Mouse (Mus musculus): Measurements from ENCODE around the gene Kctd17. TPM values are rescaled to one million over a fixed set of nuclear protein-coding genes. Genes with fewer than 3 reads are reported as not detected.

Gene Kctd17
- total RNA-seq, 2 experiments from 2014 or later, result 244 to 255 TPM

- DNase-seq (ENCODE audit: low spot score in 2 of 2), result no peak
These were observed 18.8 kb downstream of the Kctd17 start for GRCm38 (mm10) chr15:78447121-78447520.

DNA sequence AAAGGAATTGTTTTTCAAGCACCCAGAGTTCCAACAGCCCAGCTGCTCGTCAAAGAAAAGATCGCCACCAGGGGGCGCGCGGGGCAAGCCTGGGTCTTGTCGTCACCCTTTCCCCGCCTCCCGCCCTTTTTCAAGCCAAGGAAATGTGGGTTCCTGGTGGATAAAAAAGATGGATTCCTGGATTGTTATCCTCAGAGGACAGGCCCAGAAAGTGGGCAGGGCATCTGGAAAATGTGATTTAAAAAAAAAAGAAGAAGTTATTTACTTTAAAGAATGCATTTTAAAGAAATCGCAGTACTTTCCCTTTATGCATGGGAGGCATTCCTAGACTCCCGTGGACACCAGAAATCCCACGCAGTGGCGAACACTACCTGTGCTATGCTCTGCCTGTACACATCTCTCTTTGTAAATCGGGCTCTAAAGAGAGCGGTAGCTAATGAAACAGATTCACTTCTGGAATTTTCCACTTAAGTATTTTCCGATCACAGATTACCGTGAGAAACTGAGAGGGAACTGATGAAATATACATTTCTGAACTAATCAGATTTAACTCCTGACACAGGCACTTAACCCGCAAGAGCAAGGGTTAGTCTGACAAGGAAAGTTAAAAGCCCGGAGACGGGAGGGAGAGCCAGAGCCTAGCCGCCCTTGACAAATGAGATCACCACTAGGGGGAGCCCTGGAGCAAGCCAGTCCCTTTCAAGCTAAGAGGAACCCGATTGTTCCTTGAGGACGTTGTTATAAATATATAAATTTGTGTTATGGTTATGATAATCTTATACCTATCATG lies 19.6 kb downstream of the Kctd17 start:
- peak; percentile 83 to 97 for DNase-seq (ENCODE audit: low spot score in 2 of 2)

- no peak for DNase-seq (ENCODE audit: low spot score in 2 of 2)
These were observed 20.8 kb downstream of the Kctd17 start for GRCm38 (mm10) chr15:78449131-78449530.

DNA sequence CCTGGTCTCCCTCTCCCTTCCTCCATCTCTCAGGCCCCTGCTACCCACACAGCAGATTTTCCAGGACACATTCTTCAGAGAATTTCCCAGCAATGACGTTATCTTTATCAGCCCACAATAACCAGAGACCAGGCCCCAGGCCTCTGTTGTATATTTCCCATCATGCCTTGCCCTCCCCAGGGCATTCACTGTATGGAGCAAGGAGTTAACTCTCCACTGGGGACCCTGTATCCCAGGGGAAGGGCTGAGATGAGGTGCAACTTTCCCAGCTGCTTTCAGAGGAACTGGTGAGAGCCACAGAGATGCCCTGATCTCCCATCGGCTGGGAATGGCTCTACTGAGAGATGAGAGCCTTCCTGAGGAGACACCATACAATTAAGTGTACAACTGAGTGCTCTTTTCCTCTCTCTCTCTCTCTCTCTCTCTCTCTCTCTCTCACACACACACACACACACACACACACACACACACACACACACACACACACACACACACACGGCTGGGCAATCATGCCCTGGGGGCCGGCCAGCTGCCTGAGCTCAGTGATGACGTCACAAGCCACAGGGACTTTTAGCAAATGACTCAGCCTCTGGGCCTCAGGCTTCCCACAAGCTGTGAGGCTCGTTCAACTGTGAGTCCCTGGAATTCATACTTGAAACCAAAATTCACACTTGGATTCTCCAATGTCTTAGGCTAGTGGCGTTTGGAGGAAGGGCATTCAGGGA lies 21.5 kb downstream of the Kctd17 start:
- peak in 1 of 2 experiments; percentile 52 for DNase-seq (ENCODE audit: low spot score in 2 of 2)

GRCm38 (mm10) chr15:78450419-78450768 lies 22.0 kb downstream of the Kctd17 start:
- no peak for DNase-seq (ENCODE audit: low spot score in 2 of 2)

DNA sequence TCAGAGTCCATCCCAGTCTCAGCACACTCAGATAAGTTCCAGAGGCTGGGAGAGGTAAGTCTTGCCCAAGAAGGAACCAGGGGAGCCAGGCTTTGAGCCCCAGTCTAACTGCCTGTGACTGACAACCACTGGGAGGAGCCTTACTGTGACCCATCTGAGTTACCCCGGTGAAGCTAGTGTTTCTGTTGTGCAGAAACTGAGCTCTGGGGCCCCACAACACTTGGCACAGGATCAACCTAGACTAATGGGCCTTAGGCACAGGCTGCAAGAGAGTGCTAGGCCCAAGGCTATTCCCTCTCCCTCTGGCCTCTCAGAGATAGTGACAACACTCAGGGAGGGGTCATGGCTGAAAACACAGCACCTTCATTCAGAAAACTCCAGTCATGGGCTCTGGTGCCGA lies 22.8 kb downstream of the Kctd17 start:
- no peak for DNase-seq (ENCODE audit: low spot score in 2 of 2)

DNA sequence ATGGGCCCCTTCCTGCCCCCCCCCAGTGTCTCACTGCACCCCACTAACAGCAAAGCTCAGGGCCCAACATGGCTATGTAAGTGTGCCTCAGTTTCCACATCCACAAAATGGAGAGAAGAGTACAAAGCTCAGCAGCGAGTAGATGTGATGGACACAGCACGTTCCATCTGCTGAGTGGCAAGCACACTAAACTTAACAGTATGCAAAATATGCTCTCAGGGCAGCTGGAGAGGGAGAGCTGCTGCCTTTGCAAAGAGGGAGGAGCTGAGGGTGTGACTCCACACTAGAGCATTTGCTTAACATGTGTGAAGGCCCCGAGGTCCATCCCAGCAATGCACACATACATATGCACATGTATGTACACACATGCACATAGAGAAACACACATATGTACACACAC lies 24.6 kb downstream of the Kctd17 start:
- DNase-seq (ENCODE audit: low spot score in 2 of 2), result no peak

DNA sequence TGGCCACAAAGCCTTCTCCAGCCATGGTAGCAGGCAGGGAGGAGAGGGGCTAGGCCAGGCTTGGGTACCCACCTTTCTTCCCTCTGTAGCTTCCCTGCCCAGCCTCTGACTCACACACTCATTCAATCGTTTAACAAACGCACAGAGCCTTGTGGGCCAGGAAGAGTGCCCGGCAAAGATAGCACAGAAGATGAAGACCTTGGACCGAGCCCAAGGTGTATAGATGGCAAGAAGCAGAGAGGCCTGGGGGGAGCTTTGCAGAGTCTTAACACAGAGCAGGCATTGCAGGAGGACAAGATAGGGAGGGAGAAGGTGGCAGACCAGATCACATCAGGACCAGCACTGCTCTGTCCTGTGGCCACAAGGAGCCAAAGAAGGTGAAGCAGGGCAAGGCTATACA lies 26.8 kb downstream of the Kctd17 start:
- DNase-seq (ENCODE audit: low spot score in 2 of 2), result no peak

DNA sequence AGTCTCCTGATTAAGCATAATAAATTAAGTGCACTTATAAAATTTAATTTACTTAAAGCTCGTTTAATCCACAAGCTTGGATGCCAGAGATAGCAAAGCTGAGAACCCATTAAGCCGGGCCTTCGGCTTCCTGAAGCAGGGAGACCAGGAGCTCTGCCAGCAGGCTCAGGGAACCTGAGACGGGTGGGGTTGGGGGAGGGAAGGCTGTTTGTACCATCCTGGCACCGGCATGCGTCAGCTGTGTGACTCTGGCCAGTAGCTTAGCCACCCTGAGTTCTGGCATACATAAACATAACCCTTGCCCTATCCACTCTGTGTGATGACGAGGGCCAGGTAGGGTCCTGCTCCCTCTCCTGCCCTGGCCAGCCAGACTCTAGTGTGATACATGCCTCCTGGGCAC lies 27.7 kb downstream of the Kctd17 start:
- DNase-seq (ENCODE audit: low spot score in 2 of 2), result no peak

DNA sequence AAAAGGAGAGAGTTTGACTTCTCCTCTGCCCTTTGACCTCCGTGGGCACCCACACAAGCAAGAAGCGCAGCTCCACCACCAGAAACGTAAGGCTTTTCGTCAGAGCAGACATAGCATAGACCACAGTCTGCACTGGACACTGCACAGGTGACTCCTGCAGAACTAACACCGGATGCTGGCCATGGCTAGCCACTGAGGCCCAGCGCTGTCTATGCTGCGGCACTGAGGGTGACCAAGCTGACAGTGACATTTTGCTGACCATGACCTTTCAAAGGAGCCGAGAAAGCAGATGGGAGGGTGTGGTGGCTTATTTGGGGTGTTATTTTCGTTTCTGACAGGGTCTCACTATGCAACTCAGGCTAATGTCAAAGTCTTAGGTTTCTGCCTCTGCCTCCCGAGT lies 28.8 kb downstream of the Kctd17 start:
- no peak for DNase-seq (ENCODE audit: low spot score in 2 of 2)

DNA sequence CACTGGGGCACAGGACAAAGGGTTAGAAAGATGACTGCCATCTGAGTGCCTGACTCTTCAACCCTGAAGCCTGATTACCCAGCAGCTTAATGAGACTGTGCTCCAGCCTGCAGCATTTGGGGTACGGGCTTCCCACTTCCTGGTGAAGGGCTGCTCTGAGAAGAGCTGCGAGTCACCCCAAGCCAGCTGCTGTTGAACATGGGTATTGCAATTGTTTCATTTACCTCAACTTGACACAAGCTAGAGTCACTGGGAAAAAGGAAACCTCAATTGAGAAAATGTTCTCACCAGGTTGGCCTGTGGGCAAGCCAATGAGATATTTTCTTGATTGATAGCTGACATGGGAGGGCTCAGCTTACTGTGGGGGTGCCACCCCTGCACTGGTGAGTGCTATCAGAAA lies 34.6 kb downstream of the Kctd17 start:
- no peak for DNase-seq (ENCODE audit: low spot score in 2 of 2)

- DNase-seq (ENCODE audit: low spot score in 2 of 2), result peak in 1 of 2 experiments; percentile 9
These were observed 38.4 kb downstream of the Kctd17 start for GRCm38 (mm10) chr15:78466809-78467208.

DNA sequence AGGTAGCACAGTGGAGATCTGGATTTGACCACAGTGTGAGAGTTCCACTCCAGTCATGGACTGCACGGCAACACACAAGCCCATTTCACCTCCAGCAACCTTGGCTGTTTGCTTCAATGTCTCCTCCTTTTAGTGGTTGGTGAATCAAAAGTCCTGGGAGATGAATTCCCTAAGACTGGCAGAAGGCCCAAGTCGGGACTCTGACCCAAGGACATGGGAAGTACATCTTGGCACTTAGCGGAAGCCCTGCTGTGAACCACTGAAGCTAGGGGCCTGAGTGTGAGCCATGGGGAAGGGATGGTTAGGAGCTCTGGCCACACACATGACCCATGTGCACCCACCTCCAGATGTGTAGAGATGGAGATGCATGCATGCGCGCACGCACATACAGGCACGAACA lies 39.2 kb downstream of the Kctd17 start:
- DNase-seq (ENCODE audit: low spot score in 2 of 2), result no peak

GRCm38 (mm10) chr15:78468379-78468937 lies 40.1 kb downstream of the Kctd17 start, which contains the start of gene Tmprss6:
TSS of gene Tmprss6 (minus strand) at chr15:78468634.
- no peak for DNase-seq (ENCODE audit: low spot score in 2 of 2)

DNA sequence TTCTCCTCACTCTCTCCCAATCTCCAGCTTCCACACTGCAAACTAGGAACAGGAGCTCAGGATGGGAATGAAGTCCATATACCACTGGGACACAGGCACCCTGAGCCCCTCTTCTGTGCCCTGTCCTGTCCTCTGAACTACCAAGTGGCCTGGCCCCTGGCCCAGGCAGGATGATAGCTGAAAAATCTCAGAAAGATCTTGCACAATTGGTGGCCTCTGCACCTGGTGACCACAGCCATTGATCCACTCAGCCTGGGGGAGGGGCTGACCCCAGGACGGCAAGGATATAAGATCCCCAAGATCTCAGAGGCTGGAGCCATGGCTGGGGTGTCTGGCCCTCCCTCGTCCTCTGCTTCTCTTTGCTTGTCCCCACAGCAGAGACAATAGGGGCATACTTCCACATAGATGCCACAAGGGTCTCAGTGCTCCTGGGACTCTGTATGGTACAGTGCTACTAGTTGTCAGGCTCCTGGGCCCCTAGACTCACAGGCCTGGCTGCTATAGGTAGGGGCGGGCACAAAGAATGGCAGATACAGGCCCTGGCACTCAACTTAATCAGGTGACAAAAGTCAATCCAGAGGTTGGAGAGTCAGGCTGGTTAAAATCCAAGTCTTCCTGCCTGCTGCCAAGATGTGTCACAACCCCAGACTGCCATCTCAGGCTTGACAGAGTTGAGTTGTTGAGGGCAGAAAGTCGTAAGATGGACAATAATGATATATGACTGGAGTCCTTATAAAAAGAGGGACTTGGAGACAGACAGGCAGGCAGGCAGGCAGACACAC lies 42.3 kb downstream of the Kctd17 start:
- DNase-seq (ENCODE audit: low spot score in 2 of 2), result no peak

- DNase-seq (ENCODE audit: low spot score in 2 of 2), result no peak
These were observed 43.5 kb downstream of the Kctd17 start for GRCm38 (mm10) chr15:78471902-78472301.

DNA sequence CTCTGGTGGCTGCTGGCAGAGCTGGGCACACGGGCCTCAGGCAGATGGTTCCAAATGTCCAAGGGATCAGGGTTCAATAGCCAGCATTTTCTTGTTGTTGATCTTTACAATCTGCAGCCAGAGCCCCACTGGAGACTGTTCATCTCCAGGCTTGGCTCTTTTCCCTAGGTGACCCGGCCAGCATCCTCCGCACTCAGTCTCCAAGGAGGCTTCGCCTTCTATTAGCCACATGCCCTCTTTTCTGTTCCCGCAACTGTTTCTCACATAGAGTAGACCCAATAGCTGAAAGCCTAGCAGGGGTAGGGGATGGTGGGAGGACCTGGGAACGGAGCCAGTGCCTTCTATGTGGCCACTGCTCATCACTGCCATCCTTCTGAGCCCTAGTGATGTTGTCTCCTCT lies 45.1 kb downstream of the Kctd17 start:
- no peak for DNase-seq (ENCODE audit: low spot score in 2 of 2)

DNA sequence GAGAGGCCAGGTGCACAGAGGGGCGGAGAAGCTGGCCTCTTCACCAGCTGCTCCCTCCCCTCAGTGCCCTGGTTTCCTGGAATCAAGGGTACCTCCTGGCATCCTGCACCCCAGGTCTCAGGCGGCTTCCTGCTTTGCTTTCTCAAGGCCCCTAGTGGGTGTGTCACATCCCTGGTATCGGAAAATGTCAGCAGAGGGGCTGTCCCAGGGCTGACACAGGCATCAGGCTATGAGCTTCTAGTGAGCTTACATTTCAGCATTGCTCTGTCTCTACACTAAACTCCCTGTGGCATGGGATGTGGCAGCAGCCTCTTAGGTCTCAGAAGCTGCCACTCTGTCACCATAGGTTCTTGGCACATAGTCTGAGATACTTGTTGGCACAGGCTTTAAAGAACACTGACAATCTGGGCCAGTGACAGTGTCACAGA lies 47.3 kb downstream of the Kctd17 start:
- DNase-seq (ENCODE audit: low spot score in 2 of 2), result no peak

DNA sequence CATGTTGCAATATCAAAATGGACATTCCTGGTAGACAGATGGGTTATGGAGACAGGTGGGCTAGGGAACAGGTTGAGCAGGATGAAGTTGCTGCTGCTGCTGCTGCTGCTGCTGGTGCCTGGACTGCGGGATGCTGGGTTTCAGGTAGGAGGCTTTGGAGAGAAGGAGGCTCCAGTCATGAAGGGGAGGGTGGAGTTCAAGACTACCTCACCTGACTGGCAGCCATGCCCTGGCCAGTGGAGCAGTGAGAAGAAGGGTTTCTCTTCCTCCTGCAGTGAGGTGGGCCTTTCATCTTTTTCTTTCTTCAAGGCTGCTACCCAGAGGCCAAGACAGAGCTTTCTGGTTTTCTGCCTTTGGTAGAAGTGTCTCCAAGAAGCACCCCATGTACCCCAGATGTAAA lies 48.5 kb downstream of the Kctd17 start:
- no peak for DNase-seq (ENCODE audit: low spot score in 2 of 2)

GRCm38 (mm10) chr15:78478073-78478472 lies 49.7 kb downstream of the Kctd17 start:
- no peak for DNase-seq (ENCODE audit: low spot score in 2 of 2)

DNA sequence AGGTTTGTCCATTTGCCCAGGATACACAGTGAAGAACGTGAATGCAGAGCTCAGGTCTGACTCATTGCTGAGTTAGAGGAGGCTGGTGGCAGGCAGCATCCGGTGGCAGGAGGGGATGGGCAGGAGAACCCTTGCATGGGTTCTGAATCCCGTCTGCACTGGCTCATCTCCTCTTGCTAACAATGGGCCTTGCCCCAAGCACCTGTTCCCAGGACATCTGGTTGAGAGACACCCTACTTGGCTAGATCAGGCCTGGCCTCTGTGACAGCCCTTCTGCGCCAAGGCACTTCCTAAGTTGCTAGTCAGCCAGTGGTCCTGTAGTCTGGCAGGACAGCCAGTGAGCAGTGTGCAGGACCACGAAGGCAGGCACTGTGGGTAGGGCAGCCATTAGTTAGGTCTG lies 51.1 kb downstream of the Kctd17 start:
- no peak for DNase-seq (ENCODE audit: low spot score in 2 of 2)

- DNase-seq (ENCODE audit: low spot score in 2 of 2), result no peak
These were observed 51.7 kb downstream of the Kctd17 start for GRCm38 (mm10) chr15:78480111-78480510.

Data from layer of hippocampus, adult 18-20 months (tissue).